Mouse (Mus musculus) right cerebral cortex, postnatal 25 days (tissue): ENCODE measurements at regions not wholly inside any gene's neighbourhood (a gene's known extent, or its start where the extent isn't known, plus 50 kb on each side); places are given as distances from the start of the nearest gene placed in this dataset.

Experiments
- DNase-seq: peaks from one replicate; pipeline ENCODE4 v3.0.0; 2022

- peak; percentile 70 for DNase-seq
Measured at GRCm38 (mm10) chr11:84760622-84761196, 58.6 kb downstream of the Mrm1 start.

DNA sequence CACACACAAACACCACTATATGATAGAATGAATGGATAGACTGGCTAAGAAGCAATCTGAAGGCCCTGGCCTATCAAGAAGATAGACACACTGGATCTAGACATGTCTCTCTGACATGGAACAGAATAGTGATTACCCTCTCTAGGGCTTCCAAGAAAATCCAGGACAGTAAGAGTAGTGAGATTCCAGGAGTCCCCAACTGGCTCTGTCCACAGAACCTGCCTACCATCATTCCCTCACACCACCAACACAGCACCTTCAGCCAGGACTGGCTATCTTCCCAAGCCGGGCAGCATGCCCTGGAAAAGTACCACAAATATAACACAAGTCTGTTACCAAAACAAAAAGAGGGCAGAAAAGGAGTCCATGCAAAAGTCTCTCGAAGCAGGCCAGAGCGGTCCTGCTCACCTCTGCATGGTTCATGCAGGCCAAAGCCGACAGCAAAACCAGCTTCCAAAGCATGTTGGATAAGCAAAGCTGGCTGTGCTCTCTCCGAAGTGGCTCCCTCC, 59.8 kb downstream of the Mrm1 start:
- DNase-seq, result peak; percentile 52

DNA sequence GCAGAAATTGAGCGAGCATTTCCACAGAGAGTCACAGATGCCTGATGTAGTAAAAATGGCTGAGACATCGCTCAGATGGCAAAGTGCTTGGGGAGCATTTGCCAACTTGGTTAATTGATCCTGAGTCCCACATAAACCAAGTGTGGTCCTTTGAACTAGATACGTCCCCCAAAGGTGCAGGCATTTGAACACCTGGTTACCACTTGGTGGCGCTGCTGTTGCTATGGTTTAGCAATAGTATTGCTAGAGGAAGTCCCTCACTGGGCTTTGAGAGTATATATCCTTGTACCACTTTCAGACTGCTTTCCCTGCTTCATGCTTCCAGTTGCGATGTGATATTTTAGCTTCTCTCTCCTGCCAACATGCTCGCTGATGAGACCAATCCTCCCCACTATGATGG, 67.3 kb downstream of the Mrm1 start:
- no peak for DNase-seq

DNA sequence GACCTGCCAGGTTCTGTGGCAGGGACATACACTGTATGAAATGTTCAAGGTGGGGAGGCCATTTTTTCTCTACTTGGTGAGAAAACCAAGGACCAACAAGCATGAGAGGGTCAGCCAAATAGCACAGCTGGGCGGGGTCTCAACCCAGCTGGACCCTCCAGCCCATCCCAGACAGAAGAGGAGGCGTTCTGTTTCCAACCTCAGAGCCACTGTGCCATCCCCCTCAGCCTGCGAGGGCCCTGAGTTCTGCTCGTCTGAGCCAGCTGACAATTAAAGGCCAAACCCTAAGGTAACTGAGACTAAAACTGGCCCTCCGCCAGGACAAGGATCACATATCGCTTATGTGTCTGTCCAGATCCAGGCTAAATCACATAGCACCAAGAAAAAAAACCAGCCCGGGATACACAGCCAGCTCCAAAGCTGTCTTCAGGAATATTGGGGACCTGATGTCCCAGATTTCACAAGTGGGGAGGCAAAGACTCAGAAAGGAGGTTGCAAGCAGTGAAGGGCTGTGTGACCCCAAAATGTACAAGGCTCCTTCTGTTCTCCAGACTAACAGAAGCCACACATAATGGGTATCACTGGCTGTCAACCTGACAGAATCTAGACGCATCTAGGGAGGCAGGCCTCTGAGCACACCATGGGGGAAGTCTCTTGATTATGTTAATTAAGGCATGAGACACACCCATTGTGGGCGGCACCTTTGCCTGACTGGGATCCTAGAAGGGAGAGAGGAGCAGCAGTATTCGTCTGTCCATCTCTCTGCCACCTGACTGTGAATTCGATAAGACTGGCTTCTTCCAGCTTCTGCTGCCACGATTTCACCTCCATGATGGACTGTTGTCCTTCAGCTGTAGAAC, 69.6 kb downstream of the Mrm1 start:
- no peak for DNase-seq

GRCm38 (mm10) chr11:84738769-84739589, 80.3 kb downstream of the Mrm1 start:
- DNase-seq, result no peak

DNA sequence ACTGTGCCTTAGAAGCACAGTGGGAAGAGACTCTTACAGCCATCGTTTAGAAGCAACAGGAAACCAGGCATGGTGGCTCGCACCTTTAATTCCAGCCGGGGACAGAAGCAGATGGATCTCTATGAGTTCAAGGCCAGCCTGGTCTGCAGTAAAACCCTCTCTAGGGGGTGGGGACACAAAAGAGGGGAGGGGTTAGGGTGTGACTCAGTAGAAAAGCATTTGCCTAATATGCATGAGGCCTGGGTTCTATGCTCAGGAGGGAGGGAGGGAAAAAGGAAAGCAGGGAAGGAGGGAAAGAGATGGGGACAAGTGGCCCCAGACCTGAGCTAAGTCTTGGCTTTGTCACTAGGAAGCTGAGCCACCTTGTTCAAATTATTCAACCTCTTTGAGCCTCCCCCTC, 81.2 kb downstream of the Mrm1 start:
- DNase-seq, result no peak

- DNase-seq, result no peak
Measured at GRCm38 (mm10) chr11:84731890-84732289, 87.4 kb downstream of the Mrm1 start.

- no peak for DNase-seq
Measured at GRCm38 (mm10) chr11:84730218-84730617, 89.1 kb downstream of the Mrm1 start.

DNA sequence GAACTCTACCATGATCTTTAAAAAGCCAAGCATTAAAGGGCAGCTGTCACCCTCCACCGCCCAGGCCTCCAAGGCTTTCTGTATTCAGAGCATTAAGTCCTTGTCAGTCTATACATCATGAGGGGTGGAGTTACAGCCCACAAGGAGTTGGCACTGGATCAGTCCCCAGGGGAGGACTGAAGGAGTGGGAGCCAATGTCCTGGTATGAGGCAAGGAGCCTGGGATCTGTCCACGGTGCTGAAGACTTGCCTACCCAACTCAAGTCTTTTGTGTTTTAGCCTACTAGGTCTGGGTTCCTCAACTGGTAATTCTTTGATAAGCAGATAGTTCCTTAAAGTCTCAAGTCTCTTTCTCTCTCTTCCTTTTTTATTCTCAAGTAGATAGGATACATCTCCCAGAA, 90.1 kb downstream of the Mrm1 start:
- DNase-seq, result no peak

DNA sequence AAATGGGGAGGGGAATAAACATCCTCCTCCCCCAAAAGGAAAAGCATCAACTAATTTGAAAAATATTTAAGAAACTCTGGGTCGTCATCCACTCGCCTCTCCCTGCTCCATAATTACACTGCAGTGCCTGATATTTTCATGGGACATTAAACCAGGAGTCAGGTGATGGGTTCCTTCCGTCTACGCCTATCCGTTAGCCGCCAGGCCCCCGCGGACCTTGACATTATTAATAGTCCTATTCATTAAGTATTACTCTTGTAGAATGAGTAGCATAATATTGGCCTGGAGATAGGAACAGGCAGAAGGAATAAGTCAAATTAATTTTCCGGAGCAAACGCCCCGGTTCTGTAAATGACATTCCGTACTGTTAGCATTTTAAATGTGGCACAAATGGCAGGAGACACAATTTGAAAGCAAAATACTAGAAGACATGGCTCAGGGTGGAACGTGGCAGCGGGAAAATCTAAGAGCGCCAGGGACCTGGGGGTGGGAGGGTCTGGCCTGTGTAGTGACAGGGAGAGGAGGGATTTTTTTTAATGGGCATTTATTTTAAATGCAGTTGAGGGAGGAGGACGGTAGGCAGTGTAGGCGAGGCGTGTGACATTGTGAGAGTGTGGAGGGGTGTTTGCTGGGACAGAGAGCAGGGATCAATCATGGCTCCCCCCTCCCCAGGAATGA, 93.2 kb downstream of the Mrm1 start:
- DNase-seq, result no peak

- DNase-seq, result no peak
Measured at GRCm38 (mm10) chr11:84725177-84725792, 94.0 kb downstream of the Mrm1 start.

- DNase-seq, result peak; percentile 21
Measured at GRCm38 (mm10) chr11:84724080-84724479, 95.2 kb downstream of the Mrm1 start.

- no peak for DNase-seq
Measured at GRCm38 (mm10) chr11:84722658-84723201, 96.6 kb downstream of the Mrm1 start.

- DNase-seq, result no peak
Measured at GRCm38 (mm10) chr11:84721979-84722378, 97.3 kb downstream of the Mrm1 start.

GRCm38 (mm10) chr11:84721150-84721549, 98.2 kb downstream of the Mrm1 start:
- no peak for DNase-seq

DNA sequence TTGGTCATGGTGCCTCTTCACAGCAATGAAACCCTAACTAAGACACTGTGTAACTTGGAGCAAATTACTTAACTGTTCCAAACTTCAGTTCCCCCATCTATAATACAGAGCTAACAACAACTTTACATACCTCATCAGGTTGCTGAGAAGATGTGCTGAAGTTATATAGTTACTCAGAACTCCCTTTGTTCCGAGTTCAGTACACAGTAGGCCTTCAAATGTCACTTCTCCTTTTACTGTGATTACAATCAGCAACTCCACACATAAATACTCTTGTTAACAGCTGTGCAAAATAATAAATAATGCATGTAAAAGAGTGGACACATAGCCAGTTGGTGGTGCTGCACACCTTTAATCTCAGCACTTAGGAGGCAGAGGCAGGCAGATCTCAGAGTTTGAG, 99.5 kb downstream of the Mrm1 start:
- DNase-seq, result no peak

DNA sequence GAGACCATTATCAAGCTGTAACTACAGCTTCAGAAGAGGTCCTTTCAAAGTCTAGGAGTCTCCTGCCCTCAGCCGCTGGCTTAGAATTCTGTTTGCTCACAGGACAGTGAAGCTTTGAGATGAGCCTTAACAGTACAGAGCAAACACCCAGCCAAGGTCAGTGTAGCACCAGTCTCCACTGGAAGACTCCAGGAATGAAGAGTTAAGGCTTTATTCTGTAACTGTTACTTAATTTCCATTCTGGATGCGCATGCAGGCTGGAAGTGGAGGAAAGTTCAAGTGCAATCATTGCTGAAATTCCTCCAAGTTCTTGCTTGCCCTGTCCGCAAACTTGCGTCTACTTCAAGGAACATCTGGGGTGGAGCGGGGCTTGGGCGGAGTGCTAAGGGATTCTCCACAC, 106.6 kb downstream of the Mrm1 start:
- no peak for DNase-seq

DNA sequence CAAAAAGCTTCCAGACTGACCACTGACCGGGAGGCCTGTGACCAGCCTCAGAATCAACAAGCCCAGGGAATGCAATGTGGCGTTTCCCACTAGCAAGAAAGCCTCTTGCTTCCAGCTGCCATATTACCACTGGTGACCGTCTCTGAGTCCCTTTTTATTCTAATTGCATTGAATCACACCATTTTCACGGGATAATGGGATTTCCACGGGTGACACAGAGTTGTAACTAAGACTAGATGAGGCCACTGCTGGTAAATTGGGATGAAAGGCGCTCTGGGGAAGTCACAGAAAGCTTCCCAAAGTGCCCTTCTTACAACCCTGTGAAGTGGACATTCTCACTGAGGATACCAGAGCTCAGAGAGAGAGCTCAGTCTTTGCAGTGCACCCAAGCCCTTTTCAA, 107.4 kb downstream of the Mrm1 start:
- no peak for DNase-seq

DNA sequence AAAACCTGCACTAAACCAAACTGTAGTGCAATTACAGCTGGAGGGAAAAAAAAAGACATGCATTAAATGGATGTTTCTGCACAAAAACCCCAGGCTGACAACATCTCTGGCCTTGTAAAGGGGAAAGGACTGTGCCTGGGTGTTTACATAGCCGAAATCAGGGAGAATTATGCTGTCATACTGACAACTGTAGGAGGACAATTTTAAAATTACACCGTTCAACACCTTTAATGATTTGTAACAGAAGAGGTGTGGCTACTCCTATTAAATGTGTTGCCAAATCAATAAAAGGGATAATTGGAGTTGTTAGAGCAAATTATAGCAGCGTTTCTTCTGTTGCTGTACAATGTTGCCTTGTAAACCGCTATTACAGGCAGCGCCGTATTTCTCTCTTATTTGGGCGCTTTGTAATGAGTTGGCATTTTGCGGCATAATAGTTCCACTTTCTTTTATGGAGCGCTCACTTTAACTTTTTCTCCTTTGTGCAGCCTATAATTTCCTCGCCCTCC, 111.0 kb downstream of the Mrm1 start:
- DNase-seq, result no peak

DNA sequence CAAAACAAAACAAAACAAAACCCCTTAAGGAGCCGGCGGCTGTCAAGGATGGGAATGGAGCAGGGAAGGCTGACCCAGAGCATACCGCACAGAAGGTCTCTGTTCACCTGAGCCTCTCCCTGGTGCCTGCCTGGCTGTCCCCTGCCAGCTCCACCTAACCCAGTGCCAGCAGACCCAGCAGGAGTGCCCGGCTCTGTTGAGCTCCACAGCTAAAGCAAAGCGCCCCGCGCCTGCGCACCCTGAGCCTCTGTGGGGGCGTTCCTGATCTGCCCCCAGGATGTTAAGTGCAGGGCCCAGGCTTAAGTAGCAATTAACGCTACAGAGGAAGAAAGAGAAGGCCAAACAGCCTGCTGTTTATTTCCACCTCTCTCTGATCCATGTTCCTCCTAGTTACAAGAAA, 111.5 kb downstream of the Mrm1 start:
- DNase-seq, result no peak

GRCm38 (mm10) chr11:84706692-84707091, 112.6 kb downstream of the Mrm1 start:
- DNase-seq, result no peak
